Mouse (Mus musculus) MEL-GATA-1-ER (cell line): ENCODE results near the gene Grid1.

Experiments
- DNase-seq: peaks from one replicate; pipeline ENCODE4 v3.0.0-alpha.2; 2012; ENCODE audit warnings: low read depth; ENCODE audit errors: extremely low read depth

Gene Grid1

DNA sequence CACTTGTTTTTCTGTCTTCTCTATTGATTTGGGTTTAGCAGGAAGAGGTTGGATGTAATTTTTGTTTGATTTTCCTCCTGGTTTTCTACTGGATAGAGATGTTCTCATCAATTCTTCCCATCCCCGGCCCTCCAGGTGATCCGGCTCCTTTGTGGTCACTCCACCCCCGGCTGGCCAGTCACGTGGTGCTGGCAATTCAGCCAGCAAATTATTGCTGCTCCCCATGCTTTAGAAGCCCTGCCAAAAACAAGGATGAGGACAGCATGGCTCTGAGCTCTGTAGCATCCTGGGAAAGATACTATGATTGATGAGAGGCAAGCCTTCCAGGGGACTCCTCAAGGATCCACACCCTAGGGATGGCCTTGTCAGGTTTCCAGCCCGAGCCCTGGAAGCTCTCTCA is 169.2 kb downstream of the Grid1 start:
- no peak for DNase-seq

DNA sequence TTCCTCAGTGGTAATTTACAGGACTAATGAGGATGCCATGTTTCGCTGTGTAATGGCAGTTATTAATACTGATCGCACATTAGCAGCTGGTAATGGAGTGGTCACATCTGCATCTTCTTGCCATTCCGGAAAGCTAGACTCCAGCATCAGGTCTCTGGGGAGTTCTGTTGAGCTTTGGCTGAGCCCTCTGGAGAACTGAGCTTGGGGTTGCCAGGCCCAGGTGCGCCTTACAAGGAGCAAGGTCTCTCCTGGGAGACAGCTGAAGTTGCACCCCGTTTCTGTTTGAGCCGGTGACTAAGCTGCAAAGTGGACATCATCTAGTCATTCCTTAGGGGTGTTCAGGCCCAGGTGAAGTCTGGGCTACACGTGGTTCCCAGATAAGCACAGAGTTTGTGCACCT is 186.8 kb downstream of the Grid1 start:
- no peak for DNase-seq

DNA sequence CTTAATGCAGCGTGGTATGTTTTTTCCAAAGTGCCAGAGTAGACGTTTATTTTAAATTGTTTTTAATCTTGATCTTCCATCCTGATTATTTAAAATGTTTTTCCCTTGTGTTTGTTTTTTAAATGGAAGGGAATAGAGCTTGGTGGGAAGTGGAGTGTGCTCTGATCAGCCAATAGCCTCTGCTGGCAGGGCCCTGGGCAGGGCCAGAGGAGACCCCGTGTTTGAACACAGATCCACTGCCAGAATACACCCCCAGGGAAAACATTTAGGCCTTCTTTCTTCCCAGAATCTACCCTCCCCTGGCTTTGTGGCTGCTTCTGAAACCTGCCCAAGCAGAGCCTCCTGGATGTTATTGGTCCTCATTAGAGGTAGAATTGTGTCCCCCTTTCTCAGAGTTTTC is 188.8 kb downstream of the Grid1 start:
- no peak for DNase-seq

DNA sequence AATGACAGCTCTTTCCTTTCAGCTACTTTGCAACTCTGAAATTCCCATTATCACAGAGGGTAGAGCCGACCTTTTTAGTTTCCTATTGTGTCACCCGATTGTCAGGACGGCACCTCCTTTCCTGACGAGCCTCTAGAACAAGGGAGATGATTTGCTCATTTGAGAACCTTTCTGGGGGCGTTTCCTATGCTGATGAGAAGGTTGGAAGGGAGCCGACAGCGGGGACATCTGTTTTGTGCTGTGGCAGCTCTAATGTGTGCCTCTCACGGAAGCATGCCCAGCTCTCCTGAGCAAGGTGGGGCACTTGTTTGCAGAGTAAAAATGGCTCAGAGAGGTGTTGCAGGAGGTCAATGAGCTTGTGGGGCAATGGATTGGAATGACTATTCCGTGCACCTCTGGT is 189.2 kb downstream of the Grid1 start:
- DNase-seq: no peak

DNA sequence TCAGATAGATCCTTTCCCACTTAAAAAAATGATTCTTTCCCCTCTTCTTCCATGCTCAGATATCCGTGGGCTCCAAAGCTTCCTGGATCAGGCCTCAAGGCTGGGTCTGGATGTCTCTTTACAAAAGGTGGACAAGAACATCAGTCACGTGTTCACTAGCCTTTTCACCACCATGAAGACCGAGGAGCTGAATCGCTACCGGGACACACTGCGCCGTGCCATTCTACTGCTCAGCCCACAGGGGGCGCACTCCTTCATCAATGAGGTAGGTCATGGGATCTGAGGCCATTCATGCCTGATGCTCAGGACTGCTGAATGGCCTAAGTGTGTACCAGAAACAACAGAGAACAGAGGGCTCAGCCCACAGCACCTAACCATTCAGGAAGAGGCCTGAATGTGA is 206.8 kb downstream of the Grid1 start:
- DNase-seq: no peak

DNA sequence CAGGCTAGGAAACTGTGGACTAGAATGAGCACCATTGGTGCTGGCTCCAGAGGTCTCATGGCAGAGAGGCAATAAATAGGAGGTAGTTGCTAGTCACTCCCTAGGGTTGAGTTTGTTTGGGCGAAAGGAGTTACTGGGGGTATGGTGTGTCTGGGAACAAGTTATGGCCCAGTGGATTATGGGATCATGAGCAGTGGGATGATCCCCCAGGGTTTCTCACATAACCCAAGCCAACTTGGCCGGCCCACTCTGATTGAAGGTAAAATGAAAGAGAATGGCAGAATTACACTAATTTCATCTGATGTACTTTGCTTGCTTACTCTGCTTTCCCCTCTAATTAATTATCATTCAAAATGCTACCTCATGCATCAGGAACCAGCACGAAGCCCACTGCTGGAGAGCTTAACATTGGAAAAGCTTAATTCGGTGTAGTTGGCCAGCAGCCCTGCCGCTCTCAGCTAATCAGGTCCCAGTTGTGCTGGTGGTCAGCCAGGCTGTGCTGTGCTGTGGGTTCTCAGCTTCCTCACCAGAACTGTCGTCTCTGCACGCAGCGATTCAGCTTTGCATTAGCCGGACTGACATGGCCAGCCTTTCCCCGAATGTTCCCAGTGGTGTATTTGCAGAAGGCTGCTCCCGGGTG is 207.7 kb downstream of the Grid1 start:
- DNase-seq: no peak

DNA sequence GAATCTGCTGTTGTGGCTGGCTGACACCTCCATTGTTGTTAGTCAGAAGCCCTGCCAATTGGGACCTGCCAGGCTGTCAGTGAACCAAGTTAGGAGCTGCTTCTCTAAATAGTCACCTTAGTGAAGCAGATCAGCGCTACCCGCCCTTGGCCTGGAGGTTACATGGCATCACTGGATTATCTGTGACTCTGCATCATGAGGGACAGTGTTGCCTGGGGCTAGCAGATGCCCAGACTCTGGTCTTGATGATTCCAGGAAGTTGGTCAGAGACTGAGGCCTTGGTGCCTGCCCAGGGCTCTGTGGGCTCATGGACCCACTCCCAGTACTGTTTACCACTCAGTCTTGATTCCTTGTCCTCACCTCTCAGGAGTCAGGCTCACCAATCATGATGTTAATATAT is 209.7 kb downstream of the Grid1 start:
- DNase-seq: no peak

DNA sequence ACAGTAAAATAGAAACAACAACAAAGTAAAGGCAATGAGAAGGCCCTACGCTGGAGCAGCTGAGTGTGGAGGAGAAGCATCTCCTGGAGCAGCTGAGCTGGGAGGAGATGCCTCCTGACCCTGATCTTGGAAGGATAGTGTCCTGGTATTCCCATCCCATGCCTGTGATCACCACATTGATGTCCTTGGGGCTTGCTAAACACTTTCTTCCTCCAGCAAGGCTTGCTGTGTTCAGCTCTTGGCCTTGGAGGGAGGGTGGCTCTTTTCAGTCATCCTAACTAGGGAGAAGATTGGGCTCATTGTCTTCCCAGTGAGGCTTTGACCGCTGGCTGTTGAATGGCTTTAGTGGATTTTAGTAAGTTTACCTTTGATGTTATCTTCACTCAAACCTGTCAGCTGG is 210.4 kb downstream of the Grid1 start:
- DNase-seq: no peak

DNA sequence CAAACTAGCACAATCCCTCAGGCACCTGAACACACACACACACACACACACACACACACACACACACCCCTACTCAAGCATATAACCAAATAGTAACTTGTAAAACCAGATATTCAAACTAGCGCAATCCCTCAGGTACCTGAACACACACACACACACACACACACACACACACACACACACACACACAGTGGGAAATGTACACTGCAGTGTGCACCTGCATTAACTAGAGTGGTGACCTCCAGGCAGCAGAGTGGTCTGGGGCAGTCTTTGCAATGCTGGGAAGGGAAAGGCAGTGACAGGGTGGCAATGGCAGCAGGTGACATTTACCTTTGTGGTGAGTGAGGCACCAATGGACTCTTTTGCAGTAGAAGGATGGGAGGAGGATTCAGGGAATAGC is 212.4 kb downstream of the Grid1 start:
- DNase-seq: no peak

DNA sequence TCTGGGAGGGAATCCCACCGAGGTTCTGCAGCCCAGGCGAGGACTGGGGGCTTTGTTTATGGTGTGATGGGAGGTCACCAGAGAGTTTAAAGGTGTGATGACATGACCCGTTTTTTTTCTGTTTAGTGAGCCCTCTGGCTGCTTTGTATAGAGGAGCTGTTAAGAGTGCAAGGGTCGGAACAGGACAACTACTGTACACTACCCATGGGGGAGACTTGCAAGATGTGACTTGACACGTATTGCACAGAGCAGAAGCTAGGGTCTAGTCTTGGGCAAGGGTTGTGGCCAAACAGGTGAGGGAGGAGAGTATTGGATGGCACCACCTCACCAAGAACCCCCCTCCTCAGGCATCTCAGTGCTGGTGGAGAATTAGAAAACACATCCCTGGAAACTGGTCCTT is 224.4 kb downstream of the Grid1 start:
- no peak for DNase-seq

DNA sequence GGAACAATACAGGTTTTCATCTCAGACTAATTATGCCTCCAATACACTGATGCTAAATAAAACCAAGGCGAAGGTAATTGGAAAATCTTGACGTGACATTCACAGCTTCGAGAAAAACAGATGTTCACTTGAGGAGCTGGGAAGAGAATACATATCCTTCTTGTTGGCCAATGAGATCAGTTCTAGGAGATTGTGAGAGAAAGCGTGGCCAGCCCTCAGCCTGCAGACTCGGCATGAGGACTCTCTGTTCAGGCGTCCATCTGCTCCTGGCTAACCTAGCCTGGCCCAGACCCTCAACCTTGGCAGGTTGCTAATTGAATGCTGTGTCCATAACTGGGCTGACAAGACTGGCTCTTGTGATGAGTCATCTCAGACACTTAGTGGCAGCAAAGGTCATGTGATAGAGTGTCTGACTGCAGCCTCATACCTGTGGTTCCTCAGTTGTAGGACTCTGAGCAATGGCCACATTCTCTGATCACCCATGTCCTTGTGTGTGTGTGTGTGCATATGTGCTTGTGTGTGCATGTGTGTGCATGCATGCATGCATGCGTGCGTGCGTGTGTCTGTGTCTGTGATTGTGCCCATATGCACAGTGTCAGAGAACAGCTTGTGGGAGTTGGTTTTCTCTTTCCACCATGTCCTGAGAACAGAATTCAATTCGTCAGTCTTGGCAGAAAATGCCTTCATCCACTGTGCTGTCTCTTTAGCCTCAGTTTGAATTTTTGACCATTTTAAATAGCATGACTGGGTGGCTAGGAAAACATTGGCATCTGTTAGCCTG is 225.2 kb downstream of the Grid1 start:
- no peak for DNase-seq

DNA sequence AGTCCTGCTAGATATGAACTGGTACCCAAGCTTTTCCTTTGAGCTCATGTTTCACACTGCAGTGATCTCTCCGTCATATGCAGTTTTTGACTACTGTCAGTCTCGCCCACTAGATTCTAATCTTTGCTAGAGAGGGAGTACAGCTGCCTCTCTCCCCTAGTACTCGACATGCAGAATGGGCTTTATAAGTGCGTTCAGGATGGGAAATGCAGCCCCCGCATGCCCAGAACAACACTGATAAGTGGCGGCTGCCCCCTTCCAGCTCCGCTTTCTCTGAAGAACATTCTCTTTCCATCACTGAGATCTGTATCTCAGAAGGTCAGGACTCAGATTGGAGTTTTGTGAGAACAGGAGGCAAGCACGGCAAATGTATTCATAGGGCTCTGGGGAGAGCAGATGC is 229.3 kb downstream of the Grid1 start:
- DNase-seq: no peak

DNA sequence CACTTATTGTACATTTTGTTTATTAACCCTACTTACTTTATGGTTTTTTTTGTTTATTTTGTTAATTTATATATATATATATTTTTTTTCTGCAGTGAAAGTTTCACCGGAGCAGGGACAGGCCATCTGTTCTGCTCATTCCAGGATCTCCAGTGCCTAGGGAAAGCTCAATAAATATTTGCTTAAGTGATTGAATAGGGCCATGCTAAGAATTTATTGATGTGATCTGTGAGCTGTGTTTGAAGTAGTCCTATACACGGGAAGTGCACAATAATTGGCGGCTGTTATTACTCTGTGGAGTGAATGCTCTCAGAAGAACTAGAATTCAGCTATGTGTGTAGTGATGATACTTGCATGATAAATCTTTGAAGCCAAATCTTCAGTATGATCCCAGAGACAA is 234.2 kb downstream of the Grid1 start:
- DNase-seq: no peak

DNA sequence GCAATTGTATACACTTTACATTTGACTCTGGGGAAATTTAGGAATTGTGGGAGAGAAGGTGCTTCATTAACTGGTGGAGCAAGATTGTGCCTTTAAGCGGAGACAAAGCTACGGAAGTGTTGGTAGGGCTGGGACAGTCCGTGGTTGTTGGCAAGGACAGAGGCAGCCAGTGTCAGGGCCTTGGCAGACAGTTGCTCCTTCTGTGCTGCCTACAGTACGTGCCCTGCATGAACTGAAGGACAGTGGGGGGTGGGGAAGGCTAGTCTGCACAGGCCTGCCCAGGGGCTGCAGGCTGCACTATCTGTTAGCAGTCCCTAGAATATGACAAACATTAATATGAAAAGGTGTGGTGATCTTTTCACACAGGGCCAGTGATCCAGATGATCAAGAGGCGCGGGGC is 254.7 kb downstream of the Grid1 start:
- DNase-seq: no peak

DNA sequence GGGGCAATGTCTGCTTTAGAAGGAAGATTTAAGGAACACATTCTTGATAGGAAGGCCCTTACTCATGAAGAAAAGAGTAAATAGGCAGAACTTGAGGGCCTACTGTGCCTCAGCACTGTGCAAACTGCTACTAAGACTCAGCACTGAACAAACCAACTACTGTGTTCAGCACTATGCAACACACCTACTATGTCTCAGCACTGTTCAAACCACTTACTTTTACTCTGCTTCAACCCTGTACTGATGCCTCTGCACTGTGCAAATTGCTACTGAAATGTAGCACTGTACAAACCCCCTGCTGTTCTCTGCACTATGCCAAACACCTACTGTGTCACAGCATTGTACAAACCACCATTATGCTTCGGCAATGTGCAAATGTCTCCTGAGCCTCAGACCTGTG is 260.0 kb downstream of the Grid1 start:
- DNase-seq: no peak

DNA sequence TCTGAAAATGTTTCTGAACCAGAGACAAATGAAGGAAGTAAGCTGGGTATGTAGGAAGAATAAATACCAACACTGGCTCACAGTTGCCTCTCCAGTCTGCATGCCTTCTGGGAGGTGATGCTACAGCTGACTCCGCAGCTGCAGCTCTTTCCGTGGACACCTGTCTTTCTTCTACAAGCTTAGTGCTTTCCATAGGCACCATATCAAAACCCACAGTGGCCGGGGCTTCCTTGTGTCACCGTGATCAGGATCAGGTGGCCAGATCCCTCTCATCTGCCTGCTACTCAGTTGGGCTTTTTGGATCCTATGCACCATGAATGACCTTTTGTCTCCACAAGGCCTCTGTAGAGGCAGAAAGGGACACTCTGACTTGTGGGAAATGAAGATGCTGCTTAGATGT is 272.7 kb downstream of the Grid1 start:
- no peak for DNase-seq

DNA sequence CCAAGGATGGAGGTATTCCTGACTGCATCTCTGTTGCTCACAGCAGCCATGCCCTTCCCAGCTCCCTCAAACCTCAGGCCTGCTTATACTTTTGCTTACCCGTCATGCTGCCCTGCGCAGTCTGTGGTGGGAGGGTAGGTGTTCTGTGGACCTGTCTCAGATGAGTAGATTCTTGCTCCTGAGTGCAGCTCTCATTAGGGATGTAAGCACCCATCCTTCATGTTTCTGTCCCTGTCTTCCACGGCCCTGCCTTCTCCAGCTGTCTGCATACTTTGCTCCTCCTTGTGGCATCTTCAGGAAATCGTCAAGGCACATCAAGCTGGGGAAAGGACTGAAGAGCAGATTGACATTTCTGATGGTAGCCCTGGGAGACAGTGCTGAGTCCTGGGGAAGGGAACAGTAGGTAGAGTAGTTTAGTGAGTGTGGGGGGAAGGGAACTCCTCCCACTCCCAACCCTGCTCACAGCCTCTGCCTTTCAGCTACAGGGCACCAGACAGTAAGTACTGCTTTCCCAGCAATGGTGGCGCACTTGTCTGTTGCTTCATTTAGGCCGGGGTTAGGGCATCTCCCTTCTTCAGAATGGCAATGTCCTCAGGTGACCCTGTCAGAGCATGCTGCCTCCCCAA is 273.8 kb downstream of the Grid1 start:
- DNase-seq: no peak

DNA sequence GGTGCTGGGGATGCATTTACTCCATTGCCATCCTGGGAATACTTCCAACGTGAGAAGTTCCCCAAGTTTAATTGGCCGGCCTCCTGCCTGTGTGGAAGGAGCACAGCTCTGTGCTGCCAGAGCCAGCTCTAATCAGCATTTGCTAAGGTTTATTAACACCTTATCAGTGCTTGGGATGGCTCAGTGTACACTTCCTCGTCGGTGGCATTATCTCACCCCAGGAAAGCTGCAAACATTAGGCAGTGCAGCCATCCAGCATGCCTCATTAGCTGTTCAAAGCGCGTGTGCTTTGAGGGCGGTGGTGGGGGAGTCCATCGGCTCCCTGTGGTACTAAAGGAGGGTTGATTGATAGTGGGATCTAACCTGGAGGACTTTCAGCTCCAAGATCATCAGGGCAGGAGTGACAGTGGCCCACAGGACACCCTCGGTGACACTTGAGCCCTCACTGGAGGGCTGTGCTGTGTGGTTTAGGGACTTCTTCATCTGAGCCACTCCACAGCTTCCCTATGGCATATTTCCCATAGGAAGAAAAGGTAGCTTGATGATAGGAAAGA is 275.7 kb downstream of the Grid1 start:
- DNase-seq: no peak

DNA sequence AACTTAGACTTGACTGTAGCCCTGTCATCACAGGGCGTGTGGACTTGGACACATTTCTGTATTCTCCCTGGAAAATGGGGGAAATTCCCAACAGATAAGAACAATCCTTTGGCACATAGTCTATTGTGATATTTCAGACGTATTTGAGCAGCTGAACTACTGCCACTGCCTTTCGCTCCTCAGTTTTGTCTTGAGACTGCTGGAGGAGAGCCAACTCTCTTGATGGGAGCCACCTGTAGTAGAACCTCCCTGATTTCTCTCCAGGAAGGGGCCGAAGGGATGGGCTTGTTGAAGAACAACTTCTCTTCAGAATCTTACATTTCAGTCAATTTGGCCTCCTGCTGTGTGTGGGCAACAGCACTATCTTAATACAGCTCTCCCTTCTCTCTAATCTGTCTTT is 276.2 kb downstream of the Grid1 start:
- no peak for DNase-seq

DNA sequence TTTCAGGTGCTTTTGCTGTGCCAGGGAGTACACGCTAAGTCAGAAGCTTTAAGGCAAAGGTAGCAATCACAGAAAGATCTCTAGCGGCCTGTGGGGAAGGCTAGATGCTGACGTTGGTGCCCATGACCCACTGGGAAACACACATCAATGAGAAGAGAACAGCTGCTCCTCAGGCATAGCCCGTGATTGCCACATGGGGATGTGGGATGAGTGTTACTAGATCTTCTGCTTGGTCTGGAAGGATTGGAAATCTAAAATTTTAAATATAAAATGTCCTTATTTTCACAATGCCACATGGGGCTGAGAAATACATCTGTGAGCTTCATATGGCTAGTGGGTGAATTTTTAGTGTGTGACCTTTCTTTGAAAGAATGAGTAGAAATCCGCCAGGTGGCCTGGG is 277.3 kb downstream of the Grid1 start:
- no peak for DNase-seq

DNA sequence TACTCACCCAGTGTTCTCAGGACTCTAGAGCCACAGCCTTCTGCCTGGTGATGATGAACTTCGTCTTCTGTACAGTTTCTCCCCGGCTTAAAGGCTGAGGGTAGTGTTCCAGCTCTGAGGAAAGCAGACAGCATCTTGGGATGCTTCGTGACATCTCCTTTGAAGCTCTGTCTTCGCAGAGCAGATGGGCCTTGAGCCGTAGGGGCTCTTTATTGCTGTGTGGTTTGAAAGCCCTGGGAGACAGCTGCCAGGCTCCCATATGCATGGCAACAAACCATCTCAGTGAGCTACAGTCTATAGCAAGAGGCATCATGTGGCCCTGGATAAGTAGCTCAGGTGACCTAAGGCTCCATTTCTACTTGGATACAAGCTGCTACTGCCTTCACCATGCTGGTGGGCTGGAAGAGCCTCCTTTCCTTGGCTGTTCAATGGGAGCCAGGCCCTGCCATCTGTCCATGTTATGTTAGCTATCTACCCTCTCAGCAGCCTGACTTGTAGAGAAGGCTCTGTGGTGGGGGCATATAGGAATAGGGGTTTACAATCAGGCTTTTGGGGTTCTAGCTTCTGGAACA is 283.8 kb downstream of the Grid1 start:
- DNase-seq: no peak

DNA sequence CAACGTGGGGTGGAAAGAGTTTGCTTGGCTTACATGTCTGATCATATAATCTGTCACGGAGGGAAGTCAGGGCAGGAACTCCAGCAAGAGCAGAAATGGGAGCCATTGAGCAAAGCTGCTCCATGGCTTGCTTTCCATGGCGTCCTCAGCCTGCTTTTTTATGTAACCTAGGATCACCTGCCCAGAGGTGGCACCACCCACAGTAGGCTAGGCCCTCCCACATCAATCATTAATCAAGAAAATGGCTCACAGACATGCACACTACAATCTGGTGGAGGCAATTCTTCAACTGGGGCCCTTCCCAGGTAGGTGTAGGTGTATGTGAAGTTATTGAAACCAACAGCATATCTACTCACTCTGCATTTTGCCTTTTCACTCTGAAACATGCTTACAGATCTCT is 287.7 kb downstream of the Grid1 start:
- DNase-seq: no peak
